Mouse (Mus musculus) cerebellum, adult 9-10 months (tissue): ENCODE results near the gene Cat.

ENCODE experiments used
- DNase-seq: peaks from one replicate; pipeline ENCODE4 v3.0.0; 2022

The Cat gene

GRCm38 (mm10) chr2:103432695-103433275, 52.2 kb downstream of the Cat start:
- DNase-seq: no peak

GRCm38 (mm10) chr2:103430712-103431111, 54.2 kb downstream of the Cat start:
- DNase-seq: no peak

DNA sequence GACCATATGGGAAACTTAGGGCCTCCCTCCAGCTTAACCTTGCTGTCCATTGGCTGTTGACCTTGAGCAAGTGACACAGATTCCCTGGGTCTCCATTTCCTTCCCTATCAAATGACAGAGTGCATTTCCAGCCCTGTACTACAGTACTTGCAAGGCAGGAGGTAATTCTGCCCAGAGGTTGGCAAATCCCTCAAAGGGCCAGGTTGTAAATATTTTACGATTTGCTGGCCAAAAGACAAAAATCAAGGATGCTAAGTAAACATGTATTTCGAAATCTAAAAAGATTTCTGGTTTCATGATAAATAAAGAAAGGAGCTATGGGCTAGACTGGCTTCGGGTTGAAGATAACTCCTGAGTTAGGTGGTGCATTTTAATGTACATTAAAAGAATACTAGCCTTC, 56.6 kb downstream of the Cat start:
- DNase-seq: no peak

DNA sequence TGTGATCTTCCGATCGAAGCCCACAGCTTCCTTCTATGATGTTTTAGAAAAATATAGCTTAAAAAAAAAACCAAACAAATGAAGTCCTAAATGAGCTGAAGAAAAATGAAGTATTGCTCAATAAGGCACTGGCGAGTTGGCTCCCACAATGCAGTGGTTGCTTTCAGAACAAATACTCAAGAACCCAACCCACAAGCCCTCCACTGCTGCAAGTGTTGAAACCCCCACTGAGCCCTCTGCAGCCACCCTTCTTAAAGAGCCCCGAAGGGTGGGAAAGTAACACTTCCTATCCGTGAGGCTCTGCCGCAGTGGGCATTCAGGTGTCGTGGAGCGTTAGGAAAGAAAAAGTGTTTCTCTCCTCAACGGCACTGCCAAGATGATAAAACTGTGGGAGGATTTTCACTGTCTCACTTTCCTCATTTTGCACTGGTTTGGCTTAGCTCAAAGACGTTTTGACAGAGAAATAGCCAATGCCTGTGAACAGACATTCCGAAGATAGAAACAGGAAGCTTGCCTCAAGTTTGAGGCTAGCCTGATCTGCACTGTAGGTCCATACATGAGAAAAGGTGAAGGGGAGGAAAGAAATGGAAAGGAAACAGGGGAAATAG, 59.4 kb downstream of the Cat start:
- DNase-seq: no peak

GRCm38 (mm10) chr2:103424349-103425026, 60.5 kb downstream of the Cat start:
- peak; percentile 52 for DNase-seq

- DNase-seq: no peak
Measured at GRCm38 (mm10) chr2:103423884-103424283, 61.1 kb downstream of the Cat start.

GRCm38 (mm10) chr2:103420650-103421507, 64.1 kb downstream of the Cat start:
- no peak for DNase-seq

DNA sequence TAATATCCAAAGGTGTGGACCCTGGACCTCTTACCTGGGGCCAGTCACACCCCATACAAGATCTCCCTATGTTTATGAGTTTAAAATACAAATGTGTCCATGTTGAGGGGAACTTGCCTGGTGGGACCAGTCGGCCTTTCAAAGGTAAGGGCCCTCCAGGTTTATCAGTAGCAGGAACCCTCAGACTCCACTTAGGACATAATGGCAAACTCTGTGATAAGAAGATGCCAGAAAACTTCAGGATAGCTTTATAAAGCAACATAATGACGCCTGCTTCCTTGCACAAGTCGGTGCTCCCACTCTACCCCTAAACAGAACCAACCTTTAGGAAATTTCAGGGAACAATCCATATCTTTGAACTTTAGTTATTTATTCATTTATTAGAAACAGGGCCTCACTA, 69.2 kb downstream of the Cat start:
- DNase-seq: no peak

DNA sequence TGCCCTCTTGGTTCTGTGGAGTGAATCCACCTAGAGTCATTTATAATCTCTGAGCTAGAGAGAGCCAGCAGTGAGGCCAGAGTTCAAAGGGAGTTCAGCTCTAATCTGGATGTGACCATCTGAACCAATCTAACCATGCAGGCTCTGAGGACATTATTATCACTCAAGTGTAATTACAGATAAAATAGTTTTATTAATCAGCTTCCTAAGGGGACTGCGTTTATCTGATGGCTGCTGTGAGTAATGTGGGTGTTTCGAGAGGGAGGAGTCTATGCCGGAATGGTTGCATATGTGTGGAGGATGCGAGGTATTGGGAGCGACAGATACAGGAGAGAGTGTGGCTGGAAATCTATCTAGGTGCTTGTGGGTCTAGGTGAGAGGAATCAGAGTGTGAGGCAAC, 71.6 kb downstream of the Cat start:
- DNase-seq: no peak

GRCm38 (mm10) chr2:103411816-103412215, 73.1 kb downstream of the Cat start:
- DNase-seq: no peak

DNA sequence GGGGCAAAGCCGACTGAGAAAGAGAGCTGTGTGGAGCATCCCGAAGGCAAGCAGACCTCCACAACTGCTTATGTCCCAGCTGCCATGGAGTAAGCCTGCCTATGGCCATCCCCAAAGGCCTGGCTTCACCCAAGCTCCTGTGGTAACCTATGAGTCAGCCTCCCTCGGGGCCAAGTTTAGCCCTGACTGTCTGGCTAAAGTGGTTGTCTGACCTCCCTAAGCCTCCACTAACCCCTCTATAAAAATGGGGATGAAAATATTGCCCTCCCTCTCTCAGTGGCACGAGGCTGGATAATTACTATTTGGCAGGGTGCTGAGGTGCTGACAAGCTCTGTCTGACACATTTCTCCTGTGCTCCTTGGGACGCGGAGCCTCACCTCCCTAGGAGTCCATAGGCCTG, 73.6 kb downstream of the Cat start, which contains the start of gene Elf5:
Gene Elf5, plus strand, starts transcription at position 341 of the 400 bp plus-strand sequence.
- no peak for DNase-seq

GRCm38 (mm10) chr2:103406239-103406638, 78.7 kb downstream of the Cat start:
- no peak for DNase-seq
